Mouse (Mus musculus): ENCODE results near the gene Stradb. TPM values are rescaled to one million over a fixed set of nuclear protein-coding genes. Genes with fewer than 3 reads are reported as not detected.
A peak's percentile ranks its signal among the peaks of the same experiment; 100 is the strongest.

Stradb gene
- polyA plus RNA-seq, 1 experiment, result 40.5 TPM

- Histone ChIP-seq H3K27ac (ENCODE audit: insufficient read depth, low read length) (no peak overlapping the region), H3K4me1 (ENCODE audit: control insufficient read depth, insufficient read depth, low read length) (no peaks in the 10 kb centered on the region), H3K4me3 (ENCODE audit: insufficient read depth, low read length) (no peak overlapping the region)
- TF ChIP-seq CTCF (IDR thresholded peaks at IDR 0.05; ENCODE audit: extremely low read depth, insufficient read depth, low read length), result no peak
- no peak for TF ChIP-seq POLR2A (IDR thresholded peaks at IDR 0.05; ENCODE audit: extremely low read depth, insufficient read depth, low read length)
Observed at GRCm38 (mm10) chr1:58993144-58993543, 19.8 kb downstream of the Stradb start.

DNA sequence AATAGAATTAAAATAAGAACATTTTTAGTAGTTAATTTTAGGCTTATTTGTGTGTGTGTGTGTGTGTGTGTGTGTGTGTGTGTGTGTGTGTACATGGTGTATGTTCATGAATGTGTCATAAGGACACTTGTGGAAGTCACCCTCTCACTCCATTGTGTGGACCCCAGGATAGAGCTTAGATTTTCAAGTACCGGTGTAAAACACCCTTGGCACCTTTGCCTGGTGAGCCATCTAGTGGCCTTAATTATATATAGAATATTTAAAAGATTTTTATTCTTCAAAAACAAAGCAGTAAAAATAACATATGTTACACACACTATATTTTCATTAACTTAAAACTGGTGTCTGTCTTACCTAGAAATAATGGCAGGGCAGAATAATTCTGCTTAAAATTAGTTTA lies 20.4 kb downstream of the Stradb start:
- no peak overlapping the region for H3K27ac ChIP-seq (ENCODE audit: insufficient read depth, low read length)
- H3K4me1 ChIP-seq (ENCODE audit: control insufficient read depth, insufficient read depth, low read length), result no peaks in the 10 kb centered on the region
- no peak overlapping the region for H3K4me3 ChIP-seq (ENCODE audit: insufficient read depth, low read length)
- TF ChIP-seq POLR2A (IDR thresholded peaks at IDR 0.05; ENCODE audit: extremely low read depth, insufficient read depth, low read length) (no peak), CTCF (IDR thresholded peaks at IDR 0.05; ENCODE audit: extremely low read depth, insufficient read depth, low read length) (peak; percentile 10; the same call in 1 of the 2 replicates)

DNA sequence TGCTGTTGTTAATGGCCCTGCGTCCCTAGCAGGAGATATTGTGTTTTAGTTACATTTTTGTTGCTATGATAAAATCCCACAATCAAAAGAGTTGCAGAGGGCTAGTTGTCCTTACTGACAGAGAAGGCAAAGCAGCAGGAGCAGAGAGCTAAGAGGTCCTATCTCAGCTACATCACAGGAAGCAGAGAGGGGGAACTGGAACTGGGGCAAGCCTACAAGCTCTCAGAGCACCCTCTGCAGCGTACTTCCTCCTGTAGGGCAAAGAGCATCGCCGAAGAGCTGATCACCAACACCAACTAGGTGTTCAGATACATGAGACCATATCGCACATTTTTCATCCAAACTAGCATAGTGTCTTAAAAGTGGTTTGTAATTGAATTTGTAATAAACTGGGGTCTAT lies 22.0 kb downstream of the Stradb start:
- TF ChIP-seq CTCF (IDR thresholded peaks at IDR 0.05; ENCODE audit: extremely low read depth, insufficient read depth, low read length) (no peak), POLR2A (IDR thresholded peaks at IDR 0.05; ENCODE audit: extremely low read depth, insufficient read depth, low read length) (no peak)
- H3K4me1 ChIP-seq (ENCODE audit: control insufficient read depth, insufficient read depth, low read length), result no peaks in the 10 kb centered on the region
- H3K4me3 ChIP-seq (ENCODE audit: insufficient read depth, low read length), result no peak overlapping the region

DNA sequence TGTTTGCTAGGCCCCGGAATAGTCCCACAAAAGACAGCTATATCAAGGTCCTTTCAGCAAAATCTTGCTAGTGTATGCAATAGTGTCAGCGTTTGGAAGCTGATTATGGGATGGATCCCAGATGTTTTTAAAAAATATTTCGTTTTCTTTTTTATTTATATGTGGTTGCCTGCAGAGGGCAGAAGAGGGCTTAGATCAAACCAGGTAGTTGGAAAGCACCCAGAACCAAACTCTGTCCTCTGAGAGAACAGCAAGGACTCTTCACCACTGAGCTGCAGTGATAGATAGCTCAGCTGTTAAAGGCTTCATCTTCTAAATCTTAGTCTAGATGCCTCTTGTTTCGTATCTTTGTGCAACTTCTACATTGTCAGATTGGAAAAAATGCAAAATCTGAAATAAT lies 35.9 kb downstream of the Stradb start:
- H3K4me3 ChIP-seq (ENCODE audit: insufficient read depth, low read length), result no peak overlapping the region
- H3K4me1 ChIP-seq (ENCODE audit: control insufficient read depth, insufficient read depth, low read length), result no peaks in the 10 kb centered on the region
- TF ChIP-seq CTCF (IDR thresholded peaks at IDR 0.05; ENCODE audit: extremely low read depth, insufficient read depth, low read length), result 0 out of 2 replicates have a peak, but pooled peaks have one; percentile 14
- TF ChIP-seq POLR2A (IDR thresholded peaks at IDR 0.05; ENCODE audit: extremely low read depth, insufficient read depth, low read length), result no peak
- no peak overlapping the region for H3K27ac ChIP-seq (ENCODE audit: insufficient read depth, low read length)

More for the DNA sequence above, 22.0 kb downstream of the Stradb start:
- no peak overlapping the region for H3K27ac ChIP-seq (ENCODE audit: insufficient read depth, low read length)

- Histone ChIP-seq H3K27ac (ENCODE audit: insufficient read depth, low read length) (no peak overlapping the region), H3K4me3 (ENCODE audit: insufficient read depth, low read length) (no peak overlapping the region), H3K4me1 (ENCODE audit: control insufficient read depth, insufficient read depth, low read length) (no peaks in the 10 kb centered on the region)
- TF ChIP-seq POLR2A (IDR thresholded peaks at IDR 0.05; ENCODE audit: extremely low read depth, insufficient read depth, low read length) (no peak), CTCF (IDR thresholded peaks at IDR 0.05; ENCODE audit: extremely low read depth, insufficient read depth, low read length) (no peak)
Observed at GRCm38 (mm10) chr1:59021556-59021955, 48.2 kb downstream of the Stradb start.

DNA sequence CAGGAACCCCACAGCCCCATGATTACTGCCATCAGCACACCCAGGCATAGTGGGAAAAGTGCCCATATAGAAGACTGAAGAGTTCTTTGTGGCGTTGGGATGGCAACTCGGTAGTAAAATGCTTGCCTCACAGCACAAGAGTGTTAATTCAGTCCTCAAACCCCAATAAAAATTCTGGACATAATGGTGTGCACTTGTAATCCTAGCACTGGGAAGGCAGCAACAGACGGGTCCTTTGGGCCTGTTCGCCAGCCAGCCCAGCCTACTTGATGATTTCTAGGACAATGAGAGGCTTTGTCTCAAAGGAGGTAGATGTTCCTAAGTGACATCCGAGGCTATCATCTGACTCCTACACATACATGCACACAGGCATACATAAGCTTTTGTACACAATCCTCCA lies 64.4 kb downstream of the Stradb start:
- TF ChIP-seq CTCF (IDR thresholded peaks at IDR 0.05; ENCODE audit: extremely low read depth, insufficient read depth, low read length) (no peak), POLR2A (IDR thresholded peaks at IDR 0.05; ENCODE audit: extremely low read depth, insufficient read depth, low read length) (no peak)
- no peak overlapping the region for H3K4me3 ChIP-seq (ENCODE audit: insufficient read depth, low read length)
- H3K27ac ChIP-seq (ENCODE audit: insufficient read depth, low read length), result no peak overlapping the region
- no peaks in the 10 kb centered on the region for H3K4me1 ChIP-seq (ENCODE audit: control insufficient read depth, insufficient read depth, low read length)

Other genes starting within 250 kb of the Stradb start
- gene Casp8, start 178.1 kb upstream of the Stradb start, polyA plus RNA-seq (2012; rRNA removed), result 2.3 and 3.1 TPM in 2 replicates
- 73.1 and 81.2 TPM in 2 replicates for gene Trak2, start 92 bp upstream of the Stradb start, polyA plus RNA-seq (2012; rRNA removed)
- 0.04 TPM in 1 of 2 replicates, not detected in the other for gene C2cd6, start 121.4 kb downstream of the Stradb start, polyA plus RNA-seq (2012; rRNA removed)
- gene Tmem237, start 146.9 kb downstream of the Stradb start, polyA plus RNA-seq (2012; rRNA removed), result 33.3 and 34.5 TPM in 2 replicates
- gene Mpp4, start 189.9 kb downstream of the Stradb start, polyA plus RNA-seq (2012; rRNA removed), result 1.5 and 2.1 TPM in 2 replicates